Mouse (Mus musculus) liver, postnatal 0 days (tissue): ENCODE results near the gene Rpl27a. TPM values are rescaled to one million over a fixed set of nuclear protein-coding genes. Genes with fewer than 3 reads are reported as not detected.
A peak's percentile ranks its signal among the peaks of the same experiment; 100 is the strongest.

Experiments used
- ATAC-seq: fragments of 200-750 bp; cut with Nextera tagmentation; 2 replicates; pipeline ENCODE4 v1.8.0; 2017; ENCODE audit warnings: mild to moderate bottlenecking, moderate library complexity
- DNase-seq: peaks from one replicate; pipeline ENCODE4 v3.0.0-alpha.2; 2016
- H3K27ac ChIP-seq: fragments of 300-500 bp; sonication (generic); 2 replicates; pipeline ENCODE4 v1.5.1; 2014; ENCODE audit warnings: antibody characterized with exemption, moderate library complexity, mild to moderate bottlenecking, low read depth
- H3K27me3 ChIP-seq: fragments of 300-500 bp; sonication (generic); 2 replicates; pipeline ENCODE4 v1.6.1; 2014; ENCODE audit warnings: low read length, control low read depth, mixed read lengths; ENCODE audit not compliant: insufficient read depth
- H3K36me3 ChIP-seq: fragments of 300-500 bp; sonication (generic); replicated peaks from 2 replicates; pipeline ENCODE4 v1.6.1; 2014; ENCODE audit warnings: mild to moderate bottlenecking, control low read depth, low read length, moderate library complexity, mixed read lengths; ENCODE audit not compliant: insufficient read depth
- H3K4me1 ChIP-seq: fragments of 300-500 bp; sonication (generic); 2 replicates; pipeline ENCODE4 v1.6.1; 2014; ENCODE audit warnings: antibody characterized with exemption, mild to moderate bottlenecking, control low read depth; ENCODE audit not compliant: insufficient read depth
- H3K4me2 ChIP-seq: fragments of 300-500 bp; sonication (generic); 2 replicates; pipeline ENCODE4 v1.6.1; 2014; ENCODE audit warnings: low read depth, mild to moderate bottlenecking, low read length, moderate library complexity, mixed read lengths
- H3K4me3 ChIP-seq: fragments of 300-500 bp; sonication (generic); 2 replicates; pipeline ENCODE4 v1.5.1; 2014; ENCODE audit warnings: low read depth, low read length
- H3K9ac ChIP-seq: fragments of 300-500 bp; sonication (generic); replicated peaks from 2 replicates; pipeline ENCODE4 v1.6.1; 2014; ENCODE audit warnings: mild to moderate bottlenecking, moderate library complexity
- H3K9me3 ChIP-seq: fragments of 300-500 bp; sonication (generic); 2 replicates; pipeline ENCODE4 v1.6.1; 2016; ENCODE audit warnings: mild to moderate bottlenecking, control low read depth, low read length, mixed read lengths
- CTCF ChIP-seq: sonication (generic); IDR thresholded peaks from 2 replicates; pipeline ENCODE4 v1.5.1; 2016; ENCODE audit warnings: antibody characterized with exemption, low read depth
- EP300 ChIP-seq: IDR thresholded peaks from 2 replicates; pipeline ENCODE4 v1.6.1; 2016; ENCODE audit warnings: antibody characterized with exemption, low read depth, mild to moderate bottlenecking
- WGBS: fragments of 180-500 bp; shearing (Covaris S2); extraction: QIAGEN DNeasy Blood & Tissue Kit; methylation state at CpG from one replicate; pipeline ENCODE4 v1.1.7; 2014; ENCODE audit not compliant: insufficient replicate concordance; 5-methylcytosine and 5-hydroxymethylcytosine counted together
- polyA plus RNA-seq: library from polyadenylated mRNA; unstranded; fragments of >200 nt; fragmentation: Nextera tagmentation; extraction: Ambion mirVana; gene quantifications from 2 replicates; pipeline ENCODE4 v1.2.1, GENCODE M21; 2015

Gene Rpl27a
- polyA plus RNA-seq, 1 experiment from 2014 or later: 83.1 TPM

DNA sequence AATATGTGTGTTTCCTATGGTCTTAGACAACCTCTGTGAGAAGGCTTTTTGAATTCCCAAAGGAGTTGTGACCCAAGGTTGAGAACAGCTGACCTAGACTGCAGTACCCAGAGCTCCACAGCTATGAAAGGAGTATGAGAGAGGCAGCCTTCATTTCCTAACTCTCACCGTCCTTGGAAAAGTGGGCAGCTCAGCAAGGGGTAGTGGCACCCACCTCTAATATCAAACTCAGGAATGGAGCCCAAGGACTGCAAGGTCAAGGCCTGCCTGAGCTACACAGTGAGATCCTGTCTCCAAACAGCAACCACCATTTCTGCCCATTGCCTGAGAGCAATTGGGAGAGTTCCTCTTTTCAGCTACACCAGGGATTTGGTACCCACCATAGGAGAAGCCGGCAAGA, 10.8 kb downstream of the Rpl27a start:
- H3K9me3 ChIP-seq: no peaks in the 10 kb centered on the region
- TF ChIP-seq CTCF: no peak
- no peak for TF ChIP-seq EP300
- H3K36me3 ChIP-seq: peaks cover 42% of the 10 kb centered on the region
- WGBS: 68% methylated on average over 2 of the region's 2 CpGs
- no peaks in the 10 kb centered on the region for H3K27me3 ChIP-seq
- no peaks in the 10 kb centered on the region for H3K4me1 ChIP-seq
- DNase-seq (no peak), ATAC-seq (no peak)
- no peak overlapping the region for H3K4me2 ChIP-seq
- no peak overlapping the region for H3K9ac ChIP-seq
- H3K4me3 ChIP-seq: no peak overlapping the region
- H3K27ac ChIP-seq: no peak overlapping the region

DNA sequence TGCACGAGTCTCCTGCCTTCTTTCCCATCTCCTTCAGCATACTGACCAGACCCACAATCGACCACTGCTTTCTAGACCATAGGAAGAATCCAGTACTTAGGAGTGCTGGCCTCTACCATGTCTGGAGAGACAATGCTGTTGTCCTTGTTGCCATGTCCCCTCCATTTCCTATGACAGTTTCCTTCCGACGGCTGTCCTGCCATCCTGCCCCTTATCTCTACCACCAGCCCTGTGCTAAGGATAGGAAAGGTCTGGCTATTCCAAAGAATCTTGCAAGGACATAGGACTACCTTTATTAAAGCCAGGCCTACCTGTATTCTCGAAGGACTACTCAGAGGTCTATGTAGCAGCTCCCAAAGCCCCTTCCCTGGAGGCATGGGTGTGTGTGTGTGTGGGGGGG, 12.6 kb downstream of the Rpl27a start:
- ATAC-seq: peak; percentile 27; the same call in 1 of the 2 replicates
- H3K4me3 ChIP-seq: no peak overlapping the region

DNA sequence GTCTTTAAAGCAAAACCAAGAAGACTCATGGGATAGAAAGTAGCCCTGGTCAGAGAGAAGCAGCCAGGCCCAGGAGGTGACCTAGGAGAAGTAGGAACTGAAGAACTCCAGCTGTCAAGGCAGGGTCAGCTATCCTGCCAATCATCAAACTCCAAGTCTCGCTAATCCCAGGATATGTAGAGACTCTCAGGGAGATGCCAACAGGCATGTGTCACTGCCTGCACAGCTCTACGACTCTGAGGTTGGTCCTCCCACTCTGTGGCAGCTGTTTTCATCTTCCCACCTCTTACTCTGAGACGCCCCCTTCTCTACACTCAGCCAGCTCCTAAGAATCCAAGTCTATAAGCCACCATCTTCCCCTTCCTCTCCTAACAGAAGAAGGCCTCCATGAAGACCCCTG, 13.7 kb downstream of the Rpl27a start:
- H3K36me3 ChIP-seq: peaks cover 32% of the 10 kb centered on the region
- no peak overlapping the region for H3K9ac ChIP-seq
- H3K27me3 ChIP-seq: no peaks in the 10 kb centered on the region
- WGBS: 66% methylated on average over 3 of the region's 3 CpGs
- H3K9me3 ChIP-seq: no peaks in the 10 kb centered on the region
- no peak for TF ChIP-seq EP300
- no peak for TF ChIP-seq CTCF
- no peak overlapping the region for H3K27ac ChIP-seq
- no peak overlapping the region for H3K4me2 ChIP-seq
- no peak for DNase-seq
- H3K4me3 ChIP-seq: no peak overlapping the region
- no peaks in the 10 kb centered on the region for H3K4me1 ChIP-seq
- no peak for ATAC-seq

More for the DNA sequence above, 12.6 kb downstream of the Rpl27a start:
- H3K4me1 ChIP-seq: no peaks in the 10 kb centered on the region
- no peak overlapping the region for H3K4me2 ChIP-seq
- H3K9ac ChIP-seq: no peak overlapping the region
- H3K36me3 ChIP-seq: peaks cover 31% of the 10 kb centered on the region
- H3K27me3 ChIP-seq: no peaks in the 10 kb centered on the region
- H3K27ac ChIP-seq: peak overlapping the region; percentile 34; the same call in 1 of the 2 replicates
- no peak for TF ChIP-seq EP300
- TF ChIP-seq CTCF: no peak
- WGBS: 54% methylated on average over 5 of the region's 5 CpGs
- no peak for DNase-seq
- no peaks in the 10 kb centered on the region for H3K9me3 ChIP-seq

DNA sequence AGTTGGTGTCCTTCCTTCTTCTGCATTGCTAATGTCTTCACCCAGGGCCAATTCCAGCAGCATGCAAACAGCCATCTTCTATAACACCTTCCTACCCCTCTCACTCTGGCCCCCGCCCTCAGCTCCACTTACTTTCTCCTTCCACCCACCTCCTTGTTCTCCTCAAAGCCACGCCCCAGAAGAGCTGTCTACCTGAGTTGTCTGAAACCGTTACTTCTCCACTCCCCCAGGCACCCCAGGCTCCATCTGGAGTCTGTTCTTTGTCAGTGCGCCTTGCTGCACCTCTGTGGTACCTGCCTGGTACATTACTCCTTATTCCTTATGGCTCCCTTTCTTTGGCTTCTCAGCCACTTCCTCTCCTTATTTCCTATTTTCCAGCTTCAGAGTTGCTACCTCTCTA, 14.2 kb downstream of the Rpl27a start:
- no peak for ATAC-seq
- DNase-seq: no peak
- no peaks in the 10 kb centered on the region for H3K9me3 ChIP-seq
- H3K4me2 ChIP-seq: no peak overlapping the region
- peaks cover 34% of the 10 kb centered on the region for H3K36me3 ChIP-seq
- no peaks in the 10 kb centered on the region for H3K27me3 ChIP-seq
- H3K27ac ChIP-seq: no peak overlapping the region
- H3K4me1 ChIP-seq: no peaks in the 10 kb centered on the region
- 68% methylated on average over 4 of the region's 4 CpGs for WGBS
- no peak overlapping the region for H3K9ac ChIP-seq
- H3K4me3 ChIP-seq: no peak overlapping the region
- no peak for TF ChIP-seq CTCF
- TF ChIP-seq EP300: no peak

DNA sequence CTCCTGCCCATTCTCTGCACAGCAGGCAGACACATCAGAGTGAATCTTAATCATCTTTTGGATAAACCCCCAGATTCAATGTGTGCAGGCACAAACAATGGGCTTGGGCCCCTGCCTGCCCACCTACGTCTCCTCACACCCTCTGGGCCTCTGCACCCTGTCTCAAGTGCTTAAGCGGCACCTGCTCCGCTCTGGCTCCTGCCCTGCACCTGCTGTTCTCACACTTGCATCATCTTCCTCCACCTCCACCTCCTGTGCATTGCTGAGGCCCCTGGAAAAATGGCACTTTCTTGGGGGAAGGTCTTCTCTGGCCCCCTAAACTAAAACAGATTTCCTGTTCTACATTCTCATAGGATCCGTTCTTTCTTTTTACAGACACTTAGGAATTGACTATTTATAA, 14.9 kb downstream of the Rpl27a start:
- Histone ChIP-seq H3K27ac (no peak overlapping the region), H3K9ac (no peak overlapping the region), H3K4me3 (no peak overlapping the region), H3K36me3 (peaks cover 35% of the 10 kb centered on the region), H3K4me2 (no peak overlapping the region), H3K9me3 (no peaks in the 10 kb centered on the region), H3K27me3 (no peaks in the 10 kb centered on the region), H3K4me1 (no peaks in the 10 kb centered on the region)
- no peak for DNase-seq
- no peak for TF ChIP-seq CTCF
- no peak for TF ChIP-seq EP300
- 89% methylated on average over 4 of the region's 4 CpGs for WGBS
- no peak for ATAC-seq

DNA sequence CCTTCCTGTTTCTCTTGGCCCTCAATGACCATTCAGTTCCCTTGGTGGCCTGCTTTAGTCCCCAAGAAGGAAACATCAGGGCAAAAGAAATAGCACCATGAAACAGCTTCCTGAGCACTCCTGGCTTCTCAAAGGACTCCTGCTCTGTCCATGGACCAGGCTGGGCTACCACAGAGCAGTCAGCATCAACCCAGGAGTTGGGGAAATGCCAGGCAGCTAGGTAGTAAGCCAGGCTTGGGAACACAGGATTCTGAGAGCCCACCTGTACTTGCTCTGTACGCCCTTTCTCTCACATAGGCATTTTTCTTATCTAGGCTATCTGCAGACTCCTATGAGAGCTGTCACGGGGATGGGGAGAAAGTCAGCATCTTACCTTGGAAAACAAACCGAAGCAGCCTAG, 16.0 kb downstream of the Rpl27a start:
- no peak overlapping the region for H3K4me3 ChIP-seq
- TF ChIP-seq EP300 (no peak), CTCF (no peak)

DNA sequence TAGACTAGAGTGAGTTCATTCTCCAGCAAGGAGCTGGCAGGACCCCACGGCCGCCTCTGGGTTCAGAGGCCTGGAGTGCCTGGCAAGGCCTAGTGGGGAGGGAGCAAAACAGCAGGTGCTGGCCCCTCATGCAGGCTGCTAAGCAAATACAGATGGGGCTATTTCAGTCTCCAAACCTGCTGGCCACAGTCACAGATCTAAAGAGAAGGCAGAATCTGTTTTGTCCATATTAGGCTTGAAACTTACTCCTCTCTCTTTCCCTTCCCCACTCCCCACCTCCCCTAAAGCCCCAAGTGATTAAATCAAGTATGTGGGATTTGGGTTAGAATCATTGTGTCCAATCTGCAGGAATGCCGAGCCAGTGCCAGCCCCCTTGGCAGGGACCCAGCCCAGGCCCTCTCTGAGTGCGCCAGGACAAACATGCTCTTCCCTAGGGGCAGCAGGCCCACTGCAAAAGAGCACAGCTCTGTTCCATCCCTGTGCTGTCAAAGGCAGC, 17.6 kb downstream of the Rpl27a start:
- DNase-seq (no peak), ATAC-seq (no peak)
- H3K9me3 ChIP-seq: no peaks in the 10 kb centered on the region
- no peak overlapping the region for H3K9ac ChIP-seq
- H3K27ac ChIP-seq: no peak overlapping the region
- no peak overlapping the region for H3K4me2 ChIP-seq
- H3K4me1 ChIP-seq: no peaks in the 10 kb centered on the region
- no peaks in the 10 kb centered on the region for H3K27me3 ChIP-seq
- peaks cover 41% of the 10 kb centered on the region for H3K36me3 ChIP-seq
- WGBS: 81% methylated on average over 4 of the region's 4 CpGs
- TF ChIP-seq CTCF: no peak
- H3K4me3 ChIP-seq: no peak overlapping the region

More for the DNA sequence above, 16.0 kb downstream of the Rpl27a start:
- WGBS: 87% methylated on average over 3 of the region's 3 CpGs
- H3K27me3 ChIP-seq: no peaks in the 10 kb centered on the region
- no peak for ATAC-seq
- no peak overlapping the region for H3K4me2 ChIP-seq
- no peaks in the 10 kb centered on the region for H3K9me3 ChIP-seq
- H3K9ac ChIP-seq: no peak overlapping the region
- no peaks in the 10 kb centered on the region for H3K4me1 ChIP-seq
- no peak overlapping the region for H3K27ac ChIP-seq
- no peak for DNase-seq
- H3K36me3 ChIP-seq: peaks cover 42% of the 10 kb centered on the region
